Mouse (Mus musculus) intestine, postnatal 0 days (tissue): Measurements from ENCODE around the gene Acsm2. TPM values are rescaled to one million over a fixed set of nuclear protein-coding genes. Genes with fewer than 3 reads are reported as not detected.

ENCODE experiments used
- ATAC-seq: fragments of 200-750 bp; cut with Nextera tagmentation; 2 replicates; pipeline ENCODE4 v1.8.0; 2017; ENCODE audit warnings: mild to moderate bottlenecking, moderate TSS enrichment, moderate library complexity
- H3K27ac ChIP-seq: fragments of 300-500 bp; sonication (generic); 2 replicates; pipeline ENCODE4 v1.5.1; 2014; ENCODE audit warnings: mild to moderate bottlenecking, low read depth, low read length, moderate library complexity
- H3K27me3 ChIP-seq: fragments of 300-500 bp; sonication (generic); replicated peaks from 2 replicates; pipeline ENCODE4 v1.6.1; 2014; ENCODE audit warnings: low read length, mixed read lengths; ENCODE audit not compliant: control insufficient read depth, insufficient read depth
- H3K36me3 ChIP-seq: fragments of 300-500 bp; sonication (generic); 2 replicates; pipeline ENCODE4 v1.6.1; 2014; ENCODE audit warnings: mild to moderate bottlenecking, moderate library complexity; ENCODE audit not compliant: control insufficient read depth, insufficient read depth
- H3K4me1 ChIP-seq: fragments of 300-500 bp; sonication (generic); replicated peaks from 2 replicates; pipeline ENCODE4 v1.6.1; 2014; ENCODE audit warnings: antibody characterized with exemption, low read length, mixed read lengths; ENCODE audit not compliant: control insufficient read depth, insufficient read depth
- H3K4me2 ChIP-seq: fragments of 300-500 bp; sonication (generic); replicated peaks from 2 replicates; pipeline ENCODE4 v1.6.1; 2014; ENCODE audit warnings: low read depth, mild to moderate bottlenecking, moderate library complexity
- H3K4me3 ChIP-seq: fragments of 300-500 bp; sonication (generic); 2 replicates; pipeline ENCODE4 v1.5.1; 2014; ENCODE audit warnings: low read depth, low read length
- H3K9ac ChIP-seq: fragments of 300-500 bp; sonication (generic); 2 replicates; pipeline ENCODE4 v1.6.1; 2014; ENCODE audit warnings: mild to moderate bottlenecking, low read depth, low read length
- H3K9me3 ChIP-seq: fragments of 300-500 bp; sonication (generic); 2 replicates; pipeline ENCODE4 v1.6.1; 2016; ENCODE audit warnings: mixed run types; ENCODE audit not compliant: control insufficient read depth
- CTCF ChIP-seq: sonication (generic); IDR thresholded peaks from 2 replicates; pipeline ENCODE4 v1.5.1; 2016; ENCODE audit warnings: low read depth, mild to moderate bottlenecking, control low read depth, antibody characterized with exemption, moderate library complexity
- WGBS: fragments of 180-500 bp; shearing (Covaris S2); extraction: QIAGEN DNeasy Blood & Tissue Kit; methylation state at CpG from one replicate; pipeline ENCODE4 v1.1.7; 2014; 5-methylcytosine and 5-hydroxymethylcytosine counted together
- polyA plus RNA-seq: library from polyadenylated mRNA; unstranded; fragments of >200 nt; fragmentation: Nextera tagmentation; extraction: Ambion mirVana; gene quantifications from 2 replicates; pipeline ENCODE4 v1.2.1, GENCODE M21; 2015

Acsm2 gene
- polyA plus RNA-seq, 1 experiment from 2014 or later, result not detected

DNA sequence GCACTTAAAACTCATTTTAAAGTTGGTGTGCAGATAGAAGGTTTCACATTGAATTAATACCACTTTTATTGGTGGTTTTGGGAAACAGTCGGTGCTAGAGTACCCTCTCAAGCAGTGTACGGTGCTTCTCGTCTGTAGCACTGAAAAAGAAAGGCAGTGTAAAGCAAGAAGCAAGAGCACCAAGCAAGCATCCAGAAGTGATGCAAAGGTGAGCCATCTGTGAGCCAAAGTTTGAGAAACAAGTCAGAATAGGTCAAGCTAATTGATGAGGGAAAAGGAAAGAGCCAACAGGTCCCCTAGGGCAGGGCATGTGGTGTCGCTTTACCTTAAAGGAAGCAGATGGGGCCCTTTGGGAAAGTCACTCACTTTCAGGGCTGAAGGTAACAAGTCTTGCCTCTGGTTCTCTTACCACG is 52.5 kb downstream of the Acsm2 start, which contains the start of gene Acsm1:
Gene Acsm1 (plus strand): TSS at position 363 of the 413 bp plus-strand sequence.
- Histone ChIP-seq H3K27ac (no peak within 1 kb of the TSS), H3K4me1 (no peaks in the 10 kb centered on the region), H3K4me2 (no peak within 1 kb of the TSS), H3K4me3 (no peak within 1 kb of the TSS), H3K36me3 (no peaks in the 10 kb centered on the region), H3K9ac (no peak within 1 kb of the TSS), H3K27me3 (no peaks in the 10 kb centered on the region), H3K9me3 (no peaks in the 10 kb centered on the region)
- no peak for ATAC-seq
- 72% methylated on average over 5 of the region's 5 CpGs for WGBS
- no peak for TF ChIP-seq CTCF

DNA sequence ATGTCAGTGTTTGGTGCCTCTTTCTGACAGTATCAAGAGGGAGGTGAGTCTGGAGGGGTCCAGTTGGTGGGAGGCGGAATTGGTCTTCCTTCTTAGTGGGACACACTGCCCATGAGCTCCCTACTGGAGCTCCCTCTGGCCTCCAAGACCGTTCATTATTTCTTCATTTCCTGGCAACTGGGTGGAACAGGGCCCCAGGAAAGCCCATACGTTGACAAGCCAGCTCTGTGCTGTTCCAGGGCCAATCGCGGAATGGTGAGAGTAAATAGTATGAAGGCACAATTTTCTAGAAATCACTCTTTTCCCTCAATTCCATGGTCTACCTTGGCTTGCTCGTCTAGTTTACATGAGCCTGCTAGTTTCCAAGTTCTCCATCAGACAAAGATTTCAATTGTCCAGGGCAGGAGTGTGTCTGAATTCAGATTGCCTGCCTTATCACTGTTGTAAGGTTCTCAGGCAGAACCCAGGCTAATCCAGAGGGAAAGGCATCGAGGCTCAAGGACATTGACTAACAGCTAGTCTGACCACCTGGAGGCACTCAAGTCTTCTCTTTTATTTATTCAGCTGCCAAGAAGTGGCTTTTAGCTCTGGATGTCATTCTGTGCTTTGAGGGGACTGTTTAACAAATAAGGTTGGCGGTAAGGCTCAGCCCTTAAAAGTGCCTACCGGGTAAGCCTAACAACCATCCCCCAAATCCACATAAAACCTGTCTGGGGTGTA is 53.8 kb downstream of the Acsm2 start:
- no peaks in the 10 kb centered on the region for H3K9me3 ChIP-seq
- WGBS, result 61% methylated on average over 9 of the region's 9 CpGs
- H3K9ac ChIP-seq, result no peak overlapping the region
- H3K4me1 ChIP-seq, result no peaks in the 10 kb centered on the region
- TF ChIP-seq CTCF, result no peak
- no peak overlapping the region for H3K4me2 ChIP-seq
- no peaks in the 10 kb centered on the region for H3K27me3 ChIP-seq
- ATAC-seq, result no peak
- no peak overlapping the region for H3K4me3 ChIP-seq
- H3K27ac ChIP-seq, result no peak overlapping the region
- no peaks in the 10 kb centered on the region for H3K36me3 ChIP-seq

DNA sequence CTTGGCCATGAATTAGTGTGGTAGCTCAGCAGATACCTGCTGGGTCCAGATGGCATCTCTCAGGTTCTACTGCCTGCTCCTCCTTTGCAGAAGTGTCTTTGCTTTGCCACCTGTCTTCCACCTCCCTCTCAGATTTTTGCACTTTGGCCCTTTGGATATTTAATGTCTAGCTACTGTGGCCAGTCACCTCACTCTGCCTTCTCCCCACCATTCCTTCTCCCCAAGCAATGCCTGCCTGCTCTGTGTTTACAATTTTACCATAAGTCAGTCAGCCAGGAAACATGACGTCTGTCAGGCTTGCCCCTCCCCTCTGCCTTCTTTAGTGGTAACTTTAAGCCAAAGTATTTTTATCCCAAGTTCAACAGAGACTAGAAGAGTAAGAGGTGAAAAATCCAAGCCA is 62.4 kb downstream of the Acsm2 start:
- H3K27me3 ChIP-seq, result no peaks in the 10 kb centered on the region
- H3K4me1 ChIP-seq, result no peaks in the 10 kb centered on the region
- H3K27ac ChIP-seq, result no peak overlapping the region
- ATAC-seq, result no peak
- H3K4me2 ChIP-seq, result no peak overlapping the region
- TF ChIP-seq CTCF, result no peak
- 31% methylated on average over 1 of the region's 1 CpGs for WGBS
- H3K4me3 ChIP-seq, result no peak overlapping the region
- no peaks in the 10 kb centered on the region for H3K36me3 ChIP-seq
- no peak overlapping the region for H3K9ac ChIP-seq
- no peaks in the 10 kb centered on the region for H3K9me3 ChIP-seq

DNA sequence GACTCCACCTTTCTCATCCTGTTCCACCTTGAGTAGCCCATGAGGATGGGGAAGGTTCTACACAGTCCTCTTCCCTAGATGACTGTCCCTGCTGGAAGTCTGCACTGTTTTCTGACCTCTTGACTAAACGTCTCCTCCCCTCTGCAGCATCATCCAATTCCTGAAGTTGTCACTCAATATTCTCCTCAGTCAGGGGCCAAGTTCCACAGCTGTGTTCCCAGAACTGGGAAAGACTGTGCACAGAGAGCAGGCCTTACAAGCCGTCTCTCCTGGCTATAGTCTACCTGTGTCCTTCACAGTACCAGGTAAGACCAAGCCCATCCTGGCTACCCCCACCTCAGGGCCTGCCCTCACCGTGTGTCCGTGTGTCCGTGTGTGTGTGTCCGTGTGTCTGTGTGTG is 63.5 kb downstream of the Acsm2 start:
- TF ChIP-seq CTCF, result no peak
- Histone ChIP-seq H3K4me3 (no peak overlapping the region), H3K36me3 (no peaks in the 10 kb centered on the region), H3K9ac (no peak overlapping the region), H3K27me3 (no peaks in the 10 kb centered on the region), H3K4me2 (no peak overlapping the region), H3K4me1 (no peaks in the 10 kb centered on the region), H3K27ac (no peak overlapping the region), H3K9me3 (no peaks in the 10 kb centered on the region)
- 81% methylated on average over 6 of the region's 6 CpGs for WGBS
- ATAC-seq, result no peak

DNA sequence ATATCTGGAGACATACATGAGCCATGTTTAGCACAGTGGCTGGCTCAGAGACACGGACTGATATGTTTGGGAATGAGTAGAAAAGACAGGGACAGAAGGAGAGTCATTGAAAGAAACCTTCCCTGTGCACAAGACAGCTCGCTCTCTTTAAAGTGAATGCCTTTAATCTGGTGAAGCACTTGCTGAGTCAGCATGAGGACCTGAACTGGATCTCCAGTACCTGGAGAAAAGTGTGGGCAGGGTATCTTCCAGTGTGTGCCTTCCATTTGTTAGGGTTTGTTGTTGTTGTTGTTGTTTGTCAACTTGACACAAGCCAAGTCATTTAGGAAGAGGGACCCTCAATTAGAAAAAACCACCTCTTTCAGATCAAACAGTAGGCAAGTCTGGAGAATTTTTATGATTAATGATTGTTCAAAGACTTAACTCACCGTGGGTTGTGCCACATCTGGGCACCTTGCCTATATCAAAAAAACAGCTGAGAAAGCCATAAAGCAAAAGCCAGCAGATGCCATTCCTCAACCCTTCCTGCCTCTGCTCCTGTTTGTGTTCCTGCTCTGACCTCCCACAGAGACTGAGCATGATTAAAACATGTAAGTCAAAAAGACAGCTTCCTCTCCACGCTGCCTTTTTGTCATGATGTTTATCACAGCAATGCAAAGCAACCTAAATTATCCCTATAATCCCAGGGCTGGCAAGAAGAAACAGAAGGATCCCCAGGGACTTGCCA is 64.2 kb downstream of the Acsm2 start:
- H3K27me3 ChIP-seq, result no peaks in the 10 kb centered on the region
- H3K4me3 ChIP-seq, result no peak overlapping the region
- H3K4me2 ChIP-seq, result no peak overlapping the region
- TF ChIP-seq CTCF, result no peak
- 53% methylated on average over 4 of the region's 4 CpGs for WGBS
- H3K27ac ChIP-seq, result no peak overlapping the region
- ATAC-seq, result no peak
- H3K4me1 ChIP-seq, result no peaks in the 10 kb centered on the region
- no peaks in the 10 kb centered on the region for H3K36me3 ChIP-seq
- H3K9ac ChIP-seq, result no peak overlapping the region
- H3K9me3 ChIP-seq, result no peaks in the 10 kb centered on the region

DNA sequence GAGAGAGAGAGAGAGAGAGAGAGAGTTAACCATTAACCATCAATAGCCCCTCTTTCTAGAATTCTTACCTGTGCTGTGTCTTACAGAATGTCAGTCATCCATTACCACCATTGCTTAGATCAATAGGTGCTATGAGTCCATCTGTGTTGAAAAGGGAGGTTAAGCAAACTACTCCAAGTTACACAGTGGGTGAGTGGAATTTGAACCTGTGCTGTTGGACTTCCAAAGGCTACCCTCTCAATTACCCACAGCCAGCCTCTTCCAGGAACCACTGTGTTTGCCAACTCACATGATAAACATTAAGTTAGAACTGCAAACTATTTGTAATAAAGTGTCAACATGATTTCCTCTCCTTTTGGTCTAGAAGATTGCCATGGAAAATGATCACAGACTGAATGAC is 66.0 kb downstream of the Acsm2 start:
- no peak overlapping the region for H3K4me3 ChIP-seq
- peak; percentile 53; the same call in 1 of the 2 replicates for ATAC-seq
- H3K4me2 ChIP-seq, result no peak overlapping the region
- no peaks in the 10 kb centered on the region for H3K36me3 ChIP-seq
- no peaks in the 10 kb centered on the region for H3K4me1 ChIP-seq
- H3K27me3 ChIP-seq, result no peaks in the 10 kb centered on the region
- H3K9me3 ChIP-seq, result no peaks in the 10 kb centered on the region
- H3K9ac ChIP-seq, result no peak overlapping the region
- no peak overlapping the region for H3K27ac ChIP-seq
- TF ChIP-seq CTCF, result no peak
